Mouse (Mus musculus) limb, embryonic 14.5 days (tissue): ENCODE data around the gene Rab11fip2. TPM values are rescaled to one million over a fixed set of nuclear protein-coding genes. Genes with fewer than 3 reads are reported as not detected.

Experiments used
- ATAC-seq: fragments of 200-750 bp; cut with Nextera tagmentation; 2 replicates; pipeline ENCODE4 v1.8.0; 2017; ENCODE audit warnings: low read depth, moderate number of reproducible peaks, moderate TSS enrichment; ENCODE audit not compliant: low FRiP score
- DNase-seq: peaks from one replicate; pipeline ENCODE4 v3.0.0-alpha.2; 2015; ENCODE audit warnings: low spot score
- H3K27ac ChIP-seq: fragments of 300-500 bp; sonication (generic); replicated peaks from 2 replicates; pipeline ENCODE4 v1.5.1; 2014; ENCODE audit warnings: low read depth, mild to moderate bottlenecking, low read length, moderate library complexity, mixed read lengths
- H3K27me3 ChIP-seq: fragments of 300-500 bp; sonication (generic); 2 replicates; pipeline ENCODE4 v1.6.1; 2014; ENCODE audit warnings: low read length, mixed read lengths; ENCODE audit not compliant: control insufficient read depth, insufficient read depth
- H3K36me3 ChIP-seq: fragments of 300-500 bp; sonication (generic); 2 replicates; pipeline ENCODE4 v1.6.1; 2014; ENCODE audit warnings: mild to moderate bottlenecking, low read length, moderate library complexity, mixed read lengths; ENCODE audit not compliant: control insufficient read depth, insufficient read depth
- H3K4me1 ChIP-seq: fragments of 300-500 bp; sonication (generic); 2 replicates; pipeline ENCODE4 v1.6.1; 2014; ENCODE audit warnings: antibody characterized with exemption, low read length, mixed read lengths; ENCODE audit not compliant: control insufficient read depth, insufficient read depth
- H3K4me2 ChIP-seq: fragments of 300-500 bp; sonication (generic); replicated peaks from 2 replicates; pipeline ENCODE4 v1.6.1; 2014; ENCODE audit warnings: low read depth, mild to moderate bottlenecking, low read length, moderate library complexity; ENCODE audit not compliant: severe bottlenecking
- H3K4me3 ChIP-seq: fragments of 300-500 bp; sonication (generic); replicated peaks from 2 replicates; pipeline ENCODE4 v1.5.1; 2014; ENCODE audit warnings: low read length
- H3K9ac ChIP-seq: fragments of 300-500 bp; sonication (generic); 2 replicates; pipeline ENCODE4 v1.6.1; 2014; ENCODE audit warnings: mild to moderate bottlenecking, low read depth, low read length, moderate library complexity; ENCODE audit not compliant: severe bottlenecking
- H3K9me3 ChIP-seq: fragments of 300-500 bp; sonication (generic); 2 replicates; pipeline ENCODE4 v1.6.1; 2016; ENCODE audit warnings: low read length; ENCODE audit not compliant: control insufficient read depth
- POLR2A ChIP-seq: fragments of 200-500 bp; IDR thresholded peaks from 2 replicates; pipeline ENCODE4 v1.8.0; 2012; ENCODE audit warnings: inconsistent platforms, mild to moderate bottlenecking, moderate library complexity, borderline replicate concordance; ENCODE audit not compliant: insufficient read depth, insufficient read length; ENCODE audit errors: extremely low read depth
- WGBS: fragments of 180-500 bp; shearing (Covaris S2); extraction: QIAGEN DNeasy Blood & Tissue Kit; methylation state at CpG from one replicate; pipeline ENCODE4 v1.1.7; 2014; 5-methylcytosine and 5-hydroxymethylcytosine counted together
- polyA plus RNA-seq, 2 experiments: library from polyadenylated mRNA; depleted of rRNA in 1 of 2; stranded (reverse) in 1 of 2; unstranded in 1 of 2; fragments of >200 nt; fragmentation: Nextera tagmentation in 1 of 2; extraction: Ambion mirVana in 1 of 2; gene quantifications; 2 replicates each; pipeline versions ENCODE4 v1.2.1 to v1.2.3; 2012 to 2014

Rab11fip2 gene
- polyA plus RNA-seq (2012; rRNA removed) (11.5 and 12.7 TPM in 2 replicates), polyA plus RNA-seq (2014; fragmentation: Nextera tagmentation; extraction: Ambion mirVana) (7.5 and 8.0 TPM in 2 replicates)

DNA sequence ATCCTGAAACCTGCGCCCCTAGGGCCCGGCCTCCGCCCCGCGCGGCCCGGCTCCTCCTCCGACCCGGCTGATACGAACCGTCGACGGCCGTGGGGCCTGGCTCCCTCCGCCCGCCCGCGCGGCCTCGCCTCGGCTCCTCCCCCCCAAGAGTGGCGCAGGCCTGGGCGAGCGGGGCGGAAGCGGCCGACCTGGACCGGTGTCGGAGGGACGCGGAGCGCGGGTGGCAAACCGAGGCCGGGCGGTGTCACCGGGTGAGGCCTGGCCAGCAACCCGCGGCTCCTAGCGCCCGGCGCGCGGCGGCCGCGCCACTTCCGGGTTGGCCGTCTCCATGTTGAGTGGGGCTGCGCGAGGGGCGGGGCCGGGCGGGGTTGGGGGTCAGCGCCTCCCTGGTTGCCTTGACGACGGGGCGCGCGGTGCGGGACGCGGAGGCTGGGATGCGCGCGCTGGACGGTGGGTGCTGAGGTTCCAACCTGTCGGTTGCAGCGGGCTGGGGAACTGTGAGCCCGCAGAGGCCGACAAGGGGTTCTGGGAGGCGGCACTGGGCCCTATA is at the start of gene Rab11fip2:
TSS of gene Rab11fip2 (minus strand) at position 333 of the 550 bp plus-strand sequence.
- Histone ChIP-seq H3K27me3 (no peaks in the 10 kb centered on the region), H3K27ac (peak within 1 kb of the TSS; percentile 84), H3K4me1 (peaks cover 24% of the 10 kb centered on the region), H3K9ac (peak within 1 kb of the TSS; percentile 89), H3K9me3 (no peaks in the 10 kb centered on the region), H3K36me3 (no peaks in the 10 kb centered on the region), H3K4me2 (peak within 1 kb of the TSS; percentile 73), H3K4me3 (peak within 1 kb of the TSS; percentile 77)
- 0 out of 2 replicates have a peak, but pooled peaks have one; percentile 70 for TF ChIP-seq POLR2A
- DNase-seq (peak; percentile 76), ATAC-seq (peak; percentile 92)
- WGBS = under 1% methylated on average over 34 of the region's 72 CpGs

DNA sequence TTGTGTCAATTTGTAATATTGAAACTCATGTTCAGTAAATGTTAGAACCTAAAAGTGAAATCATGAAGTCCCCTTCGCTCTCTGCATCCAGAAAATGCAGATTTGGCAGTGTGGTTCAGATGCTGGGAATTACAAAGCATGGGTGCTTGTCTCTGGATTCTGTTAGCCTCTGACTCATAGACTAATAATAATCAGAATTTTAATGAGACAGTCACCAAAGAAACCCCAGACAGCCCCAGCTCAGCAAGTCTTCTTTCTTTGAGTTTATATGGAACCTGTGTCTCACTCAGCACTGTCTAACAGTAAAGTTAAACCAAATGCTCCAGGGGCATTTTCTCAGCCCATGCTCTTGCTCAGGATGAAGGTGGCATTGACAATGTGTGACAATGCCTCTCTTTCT is 38.1 kb upstream of the Rab11fip2 start:
- ATAC-seq = no peak
- no peak for TF ChIP-seq POLR2A

DNA sequence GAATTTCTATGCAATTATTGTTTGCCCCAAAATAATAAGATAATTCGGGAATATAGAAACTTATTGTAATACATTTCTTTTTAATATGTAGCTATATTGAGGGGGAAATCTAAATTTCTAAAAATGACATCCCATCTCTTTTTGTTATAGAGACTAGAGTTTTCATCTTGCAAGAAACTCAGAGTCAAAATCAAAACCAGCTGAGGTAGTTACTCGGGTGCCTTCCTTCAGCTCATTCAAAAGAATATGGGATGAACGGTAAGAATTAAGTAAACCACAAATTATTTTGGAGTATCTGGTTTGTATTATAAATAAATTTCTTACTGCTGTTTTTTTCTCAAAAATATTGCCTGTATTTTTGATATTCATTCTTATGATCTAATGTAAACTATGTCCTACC is 11.5 kb upstream of the Rab11fip2 start:
- Histone ChIP-seq H3K4me1 (no peaks in the 10 kb centered on the region), H3K9ac (no peak overlapping the region), H3K36me3 (no peaks in the 10 kb centered on the region), H3K9me3 (no peaks in the 10 kb centered on the region), H3K27ac (no peak overlapping the region), H3K4me3 (no peak overlapping the region), H3K27me3 (no peaks in the 10 kb centered on the region), H3K4me2 (no peak overlapping the region)
- ATAC-seq = no peak
- no peak for TF ChIP-seq POLR2A
- DNase-seq = no peak
- WGBS = 43% methylated on average over 3 of the region's 3 CpGs

More for the DNA sequence above, 38.1 kb upstream of the Rab11fip2 start:
- 88% methylated on average over 1 of the region's 1 CpGs for WGBS
- Histone ChIP-seq H3K4me3 (no peak overlapping the region), H3K4me2 (no peak overlapping the region), H3K27me3 (no peaks in the 10 kb centered on the region), H3K27ac (no peak overlapping the region), H3K9me3 (no peaks in the 10 kb centered on the region), H3K36me3 (no peaks in the 10 kb centered on the region), H3K4me1 (no peaks in the 10 kb centered on the region), H3K9ac (no peak overlapping the region)
- no peak for DNase-seq

DNA sequence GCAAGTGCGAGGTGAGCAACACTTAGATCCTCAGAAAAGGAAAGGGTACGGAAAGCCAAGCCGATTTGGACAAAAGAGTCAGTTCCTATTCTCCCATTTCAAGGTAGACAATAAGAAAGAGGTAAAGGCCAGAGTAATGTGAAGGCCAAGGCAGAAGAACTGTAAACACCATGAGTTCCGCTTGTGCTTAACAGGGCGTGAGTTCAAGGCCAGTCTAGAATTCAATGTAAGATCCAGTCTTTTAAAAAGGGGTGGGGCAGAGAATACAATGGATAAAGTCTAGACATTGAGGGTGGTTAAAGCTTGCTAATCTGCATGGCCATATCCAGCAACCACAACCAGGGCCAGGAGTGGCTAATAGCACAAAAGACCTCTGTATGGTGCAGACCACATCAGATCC is 6.3 kb upstream of the Rab11fip2 start:
- ATAC-seq (no peak), DNase-seq (no peak)
- H3K27me3 ChIP-seq = no peaks in the 10 kb centered on the region
- TF ChIP-seq POLR2A = no peak
- H3K27ac ChIP-seq = no peak overlapping the region
- no peak overlapping the region for H3K4me3 ChIP-seq
- no peak overlapping the region for H3K9ac ChIP-seq
- no peak overlapping the region for H3K4me2 ChIP-seq
- WGBS = 78% methylated on average over 5 of the region's 5 CpGs
- no peaks in the 10 kb centered on the region for H3K9me3 ChIP-seq
- no peaks in the 10 kb centered on the region for H3K36me3 ChIP-seq
- no peaks in the 10 kb centered on the region for H3K4me1 ChIP-seq

DNA sequence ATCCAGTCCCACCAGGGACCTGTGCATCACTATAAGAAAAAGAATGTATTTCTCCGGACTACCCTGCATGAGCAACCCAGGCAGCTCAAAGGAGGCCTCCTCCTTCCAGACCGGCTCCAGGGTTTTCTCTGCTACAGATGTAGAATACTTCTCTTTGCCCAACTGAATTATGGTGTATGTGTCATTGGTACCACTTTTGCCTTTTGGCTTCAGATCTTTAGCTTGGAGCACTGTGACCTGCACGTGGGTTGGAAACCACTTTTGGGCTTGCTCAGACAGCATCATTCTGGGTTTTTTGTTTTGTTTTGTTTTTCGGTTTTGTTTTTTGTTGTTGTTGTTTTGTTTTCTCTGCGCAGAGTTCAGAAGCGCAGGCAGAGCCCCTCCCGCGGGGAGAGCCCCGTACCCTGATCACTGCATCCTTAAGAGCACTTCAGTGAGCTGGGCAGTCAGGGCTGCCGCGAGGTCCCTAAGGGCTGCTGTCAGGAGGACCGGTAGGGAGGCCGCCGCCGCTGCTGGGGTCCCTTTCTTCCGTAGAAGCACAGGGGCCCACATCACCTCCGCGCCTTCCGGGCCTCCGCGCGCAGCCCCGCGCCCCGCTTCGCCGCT is 635 bp downstream of the Rab11fip2 start:
- 2% methylated on average over 27 of the region's 27 CpGs for WGBS
- Histone ChIP-seq H3K4me3 (peak overlapping the region; percentile 77), H3K27ac (peak overlapping the region; percentile 84), H3K9ac (peak overlapping the region; percentile 89), H3K4me1 (peaks cover 24% of the 10 kb centered on the region), H3K36me3 (no peaks in the 10 kb centered on the region), H3K27me3 (no peaks in the 10 kb centered on the region), H3K9me3 (no peaks in the 10 kb centered on the region), H3K4me2 (peak overlapping the region; percentile 73)
- no peak for TF ChIP-seq POLR2A
- DNase-seq (no peak), ATAC-seq (peak; percentile 45)
